In genomic region chr5:135942710-135943109, GRCm38 (mm10) we compare ENCODE assay signal across 42 mouse cellular contexts. TPM values are rescaled to one million over a fixed set of nuclear protein-coding genes. Genes with fewer than 3 reads are reported as not detected.
"Had no signal": no experiment of that assay in that cellular context is flagged by ENCODE, and none has a peak within 500 bp of the region (broad histone marks: within the 10 kb centered on the region; RNA-seq: fewer than 3 reads in every experiment).

No protein-coding gene starts in this region.

- H3K4me3 ChIP-seq: limb, embryonic 10.5 days; limb, embryonic 12.5 days; limb, embryonic 13.5 days; limb, embryonic 15.5 days; liver, embryonic 12.5 days; liver, embryonic 13.5 days; liver, embryonic 15.5 days; lung, embryonic 15.5 days; megakaryocyte, embryonic 14.5 days; midbrain, embryonic 10.5 days; midbrain, embryonic 12.5 days; midbrain, embryonic 13.5 days; midbrain, embryonic 15.5 days; myocyte; neural tube, embryonic 12.5 days had no signal

- H3K36me3 ChIP-seq: limb, embryonic 10.5 days; limb, embryonic 12.5 days; limb, embryonic 13.5 days; limb, embryonic 15.5 days; liver, embryonic 12.5 days; liver, embryonic 13.5 days; liver, embryonic 15.5 days; lung, embryonic 15.5 days; midbrain, embryonic 10.5 days; midbrain, embryonic 12.5 days; midbrain, embryonic 13.5 days; midbrain, embryonic 15.5 days; neural tube, embryonic 12.5 days had no signal

- H3K27me3 ChIP-seq: limb, embryonic 12.5 days; limb, embryonic 13.5 days; limb, embryonic 15.5 days; liver, embryonic 13.5 days; liver, embryonic 15.5 days; lung, embryonic 15.5 days; megakaryocyte, embryonic 14.5 days; midbrain, embryonic 12.5 days; midbrain, embryonic 13.5 days; midbrain, embryonic 15.5 days; neural tube, embryonic 12.5 days had no signal

- H3K27ac ChIP-seq: limb, embryonic 10.5 days; limb, embryonic 12.5 days; limb, embryonic 13.5 days; limb, embryonic 15.5 days; liver, embryonic 12.5 days; liver, embryonic 13.5 days; liver, embryonic 14.5 days; liver, embryonic 15.5 days; lung, embryonic 15.5 days; macrophage; midbrain, embryonic 10.5 days; midbrain, embryonic 12.5 days; midbrain, embryonic 13.5 days; midbrain, embryonic 15.5 days; neural tube, embryonic 12.5 days had no signal

- H3K4me2 ChIP-seq: limb, embryonic 12.5 days; limb, embryonic 13.5 days; limb, embryonic 15.5 days; liver, embryonic 11.5 days; liver, embryonic 12.5 days; liver, embryonic 13.5 days; liver, embryonic 15.5 days; lung, embryonic 14.5 days; lung, embryonic 15.5 days; midbrain, embryonic 11.5 days; midbrain, embryonic 12.5 days; midbrain, embryonic 13.5 days; midbrain, embryonic 15.5 days; neural tube, embryonic 12.5 days had no signal

- H3K9me3 ChIP-seq: limb, embryonic 10.5 days; limb, embryonic 13.5 days; limb, embryonic 15.5 days; liver, embryonic 12.5 days; liver, embryonic 15.5 days; lung, embryonic 15.5 days; midbrain, embryonic 10.5 days; midbrain, embryonic 12.5 days; midbrain, embryonic 13.5 days; midbrain, embryonic 15.5 days; neural tube, embryonic 12.5 days had no signal

- DNase-seq: left cerebral cortex, postnatal 4 days; liver, embryonic 13.5 days; liver, postnatal 0 days; lung, adult 18-20 months; lung, adult 2 months; lung, embryonic 14.5 days; lung, postnatal 10 days; lung, postnatal 14 days; lung, postnatal 36 days; lung, postnatal 4 days; midbrain, embryonic 14.5 days had no signal

- H3K9ac ChIP-seq: limb, embryonic 12.5 days; limb, embryonic 13.5 days; limb, embryonic 15.5 days; liver, embryonic 12.5 days; liver, embryonic 13.5 days; liver, embryonic 14.5 days; liver, embryonic 15.5 days; liver, postnatal 0 days; lung, embryonic 14.5 days; lung, embryonic 15.5 days; midbrain, embryonic 12.5 days; midbrain, embryonic 13.5 days; midbrain, embryonic 15.5 days; neural tube, embryonic 12.5 days had no signal

- ATAC-seq: liver, embryonic 12.5 days; liver, postnatal 0 days; lung, postnatal 0 days; midbrain, embryonic 13.5 days; midbrain, embryonic 15.5 days; midbrain, embryonic 16.5 days had no signal

- H3K4me1 ChIP-seq: midbrain, embryonic 15.5 days had no signal

RNA-seq across cellular contexts. Expression of gene Zp3, which starts 37.2 kb away (rescaled TPM):
- total RNA-seq: left cerebral cortex, postnatal 10 days; left cerebral cortex, postnatal 14 days; left cerebral cortex, postnatal 25 days; left cerebral cortex, postnatal 36 days; left cerebral cortex, postnatal 4 days; liver, adult 2 months; megakaryocyte-erythroid progenitor cell, adult 5-6 weeks; monocyte, adult 5-6 weeks had no signal
- polyA plus RNA-seq: limb, embryonic 10.5 days; limb, embryonic 11.5 days; limb, embryonic 12.5 days; liver, adult 2 months; liver, embryonic 11.5 days; liver, embryonic 12.5 days; liver, embryonic 13.5 days; liver, embryonic 14.5 days; liver, embryonic 15.5 days; liver, postnatal 0 days; lung, embryonic 14.5 days; lung, embryonic 15.5 days; macrophage; midbrain, embryonic 10.5 days; midbrain, embryonic 11.5 days; midbrain, embryonic 12.5 days; midbrain, embryonic 13.5 days; midbrain, embryonic 14.5 days; neural tube, embryonic 11.5 days; neural tube, embryonic 12.5 days had no signal

RNA-seq across cellular contexts. Expression of gene Hspb1, which starts 55.0 kb away (rescaled TPM):
- total RNA-seq: megakaryocyte progenitor cell, adult 5-6 weeks; megakaryocyte, adult 5-6 weeks; megakaryocyte-erythroid progenitor cell, adult 5-6 weeks; monocyte, adult 5-6 weeks had no signal
